Mouse (Mus musculus) small intestine, adult 2 months (tissue): ENCODE measurements at regions not wholly inside any gene's neighbourhood (a gene's known extent, or its start where the extent isn't known, plus 50 kb on each side); places are given as distances from the start of the nearest gene placed in this dataset.

Source experiments
- CTCF ChIP-seq: fragments of 200-500 bp; IDR thresholded peaks from 2 replicates; pipeline ENCODE4 v1.5.1; 2012; ENCODE audit warnings: low read depth, mild to moderate bottlenecking, control low read depth, inconsistent platforms, low read length, moderate library complexity, mixed read lengths; ENCODE audit not compliant: insufficient replicate concordance, insufficient read length; ENCODE audit errors: extremely low read depth
- POLR2A ChIP-seq: fragments of 200-500 bp; IDR thresholded peaks from 2 replicates; pipeline ENCODE4 v1.6.1; 2012; ENCODE audit warnings: low read depth, mild to moderate bottlenecking, control low read depth, inconsistent platforms, low read length, moderate library complexity

DNA sequence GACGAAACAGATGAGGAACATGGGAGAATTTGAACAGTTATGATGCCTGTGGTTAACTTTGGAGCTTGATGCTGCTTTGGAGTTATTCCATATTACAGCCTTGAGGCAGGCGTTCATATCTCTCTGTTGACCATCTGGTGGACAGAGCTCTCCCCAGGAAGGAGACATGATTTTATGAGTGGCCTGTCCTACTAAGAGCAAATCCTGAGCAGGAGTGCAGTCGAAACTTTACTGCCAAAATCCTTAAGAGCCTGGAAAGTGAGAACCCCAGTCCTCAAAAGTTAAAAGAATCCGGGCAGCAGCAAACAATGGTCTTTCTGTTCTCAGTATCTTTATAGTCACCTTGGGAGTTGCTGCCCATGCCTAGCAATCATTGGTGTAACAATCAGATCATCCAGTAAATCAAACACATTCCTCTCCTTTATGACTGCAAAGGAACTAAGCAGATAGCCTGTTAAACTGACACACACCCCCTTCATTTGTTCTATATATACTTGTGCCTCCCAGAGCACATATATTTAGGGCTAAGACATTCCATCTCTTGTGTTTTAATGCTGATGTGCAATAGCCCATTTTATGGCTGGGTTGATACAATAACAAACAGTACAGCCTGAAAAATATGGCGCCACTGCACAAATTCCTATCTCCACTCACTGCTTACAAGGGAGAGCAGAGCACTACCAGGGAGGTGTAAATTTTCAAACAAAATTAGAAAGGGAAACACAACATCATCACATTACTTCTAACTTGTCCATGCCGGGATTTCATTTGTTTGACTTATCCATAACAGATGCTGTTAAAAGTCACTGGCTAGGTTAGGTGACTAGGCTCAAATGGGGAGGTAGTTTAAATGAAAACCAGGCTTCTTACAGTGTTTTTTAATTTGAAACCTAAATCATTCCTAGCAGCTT, 312.5 kb upstream of the Gm11146 start:
- TF ChIP-seq CTCF (no peak), POLR2A (no peak)
